Mouse (Mus musculus): Measurements from ENCODE around the gene Sco1. TPM values are rescaled to one million over a fixed set of nuclear protein-coding genes. Genes with fewer than 3 reads are reported as not detected.

The Sco1 gene
- polyA plus RNA-seq, 1 experiment: not detected

DNA sequence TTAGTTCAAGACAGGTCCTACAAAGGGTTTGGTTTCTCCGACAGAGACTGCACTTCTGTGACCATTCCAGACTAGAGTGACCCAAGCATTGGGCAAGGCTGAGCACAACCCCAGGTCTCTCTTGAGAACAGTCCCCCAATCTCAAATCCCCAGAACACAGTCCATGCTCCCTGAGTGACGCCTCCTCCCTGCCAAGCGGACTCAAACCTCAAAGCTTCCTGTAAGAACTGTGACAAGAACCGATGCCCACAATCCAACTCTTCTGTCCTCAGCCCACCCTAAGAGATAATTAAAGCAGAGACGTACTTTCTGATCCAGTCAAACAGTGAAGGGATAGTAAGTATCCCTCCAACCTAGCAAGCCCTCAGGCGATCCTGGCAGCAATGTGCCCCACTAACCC is 60.9 kb downstream of the Sco1 start:
- no peak for TF ChIP-seq POLR2A (IDR thresholded peaks at IDR 0.05; ENCODE audit: insufficient read depth, low read depth, low read length)
- Histone ChIP-seq H3K4me3 (ENCODE audit: insufficient read depth, low read depth, low read length) (no peak overlapping the region), H3K27ac (ENCODE audit: insufficient read depth, low read depth, low read length) (no peak overlapping the region), H3K4me1 (ENCODE audit: control insufficient read depth, insufficient read depth, low read length) (no peaks in the 10 kb centered on the region)
- WGBS: 88% methylated on average over 6 of the region's 6 CpGs

DNA sequence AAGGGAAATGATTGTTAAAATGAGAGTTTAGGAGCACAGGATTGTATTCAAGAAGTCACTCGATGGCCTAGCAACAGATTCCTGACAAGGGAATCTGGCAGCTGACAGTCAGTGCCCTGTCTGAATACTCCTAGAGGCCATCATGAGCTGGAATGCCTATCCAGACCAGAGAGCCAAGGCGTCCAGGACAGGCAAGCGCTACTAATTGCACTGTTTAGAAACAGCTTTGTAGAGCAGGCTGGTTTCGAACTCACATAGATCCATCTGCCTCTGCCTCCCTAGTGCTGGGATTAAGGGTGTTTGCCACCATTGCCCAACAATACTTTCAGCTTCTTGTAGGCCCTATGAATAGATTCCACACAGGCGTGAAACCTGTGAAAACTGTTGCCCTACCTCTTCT is 61.8 kb downstream of the Sco1 start:
- Histone ChIP-seq H3K27ac (ENCODE audit: insufficient read depth, low read depth, low read length) (no peak overlapping the region), H3K4me1 (ENCODE audit: control insufficient read depth, insufficient read depth, low read length) (no peaks in the 10 kb centered on the region), H3K4me3 (ENCODE audit: insufficient read depth, low read depth, low read length) (no peak overlapping the region)
- no peak for TF ChIP-seq CTCF (IDR thresholded peaks at IDR 0.05; ENCODE audit: insufficient read depth, low read depth, low read length)
- TF ChIP-seq POLR2A (IDR thresholded peaks at IDR 0.05; ENCODE audit: insufficient read depth, low read depth, low read length): no peak
- 96% methylated on average over 5 of the region's 5 CpGs for WGBS

- TF ChIP-seq POLR2A (IDR thresholded peaks at IDR 0.05; ENCODE audit: insufficient read depth, low read depth, low read length): no peak
- no peak for TF ChIP-seq CTCF (IDR thresholded peaks at IDR 0.05; ENCODE audit: insufficient read depth, low read depth, low read length)
- no peaks in the 10 kb centered on the region for H3K4me1 ChIP-seq (ENCODE audit: control insufficient read depth, insufficient read depth, low read length)
- H3K4me3 ChIP-seq (ENCODE audit: insufficient read depth, low read depth, low read length): no peak overlapping the region
- H3K27ac ChIP-seq (ENCODE audit: insufficient read depth, low read depth, low read length): no peak overlapping the region
- WGBS: 90% methylated on average over 12 of the region's 12 CpGs
Observed at GRCm38 (mm10) chr11:67114901-67115300, 62.4 kb downstream of the Sco1 start.

Other genes starting within 250 kb of the Sco1 start
- not detected in 2 replicates for gene Pirt, start 140.7 kb upstream of the Sco1 start, polyA plus RNA-seq (2012; ENCODE audit: insufficient read depth, insufficient read length, low replicate concordance, missing spikeins)
- not detected in 2 replicates for gene Tmem238l, start 96.0 kb upstream of the Sco1 start, polyA plus RNA-seq (2012; ENCODE audit: insufficient read depth, insufficient read length, low replicate concordance, missing spikeins)
- gene Tmem220, start 27.5 kb upstream of the Sco1 start, polyA plus RNA-seq (2012; ENCODE audit: insufficient read depth, insufficient read length, low replicate concordance, missing spikeins): not detected in 2 replicates
- gene Adprm, start 76 bp upstream of the Sco1 start, polyA plus RNA-seq (2012; ENCODE audit: insufficient read depth, insufficient read length, low replicate concordance, missing spikeins): not detected in 2 replicates
- gene Myh3, start 25.6 kb downstream of the Sco1 start, polyA plus RNA-seq (2012; ENCODE audit: insufficient read depth, insufficient read length, low replicate concordance, missing spikeins): not detected in 2 replicates
- gene Myh2, start 118.4 kb downstream of the Sco1 start, polyA plus RNA-seq (2012; ENCODE audit: insufficient read depth, insufficient read length, low replicate concordance, missing spikeins): not detected in 2 replicates
- gene Myh1, start 147.4 kb downstream of the Sco1 start, polyA plus RNA-seq (2012; ENCODE audit: insufficient read depth, insufficient read length, low replicate concordance, missing spikeins): not detected in 2 replicates
- gene Myh4, start 185.4 kb downstream of the Sco1 start, polyA plus RNA-seq (2012; ENCODE audit: insufficient read depth, insufficient read length, low replicate concordance, missing spikeins): not detected in 2 replicates
- gene Myh8, start 224.5 kb downstream of the Sco1 start, polyA plus RNA-seq (2012; ENCODE audit: insufficient read depth, insufficient read length, low replicate concordance, missing spikeins): not detected in 2 replicates